Mouse (Mus musculus): ENCODE data around the gene Nhs. TPM values are rescaled to one million over a fixed set of nuclear protein-coding genes. Genes with fewer than 3 reads are reported as not detected.

The Nhs gene
- total RNA-seq, 2 experiments from 2014 or later, result 1.2 to 2.0 TPM

DNA sequence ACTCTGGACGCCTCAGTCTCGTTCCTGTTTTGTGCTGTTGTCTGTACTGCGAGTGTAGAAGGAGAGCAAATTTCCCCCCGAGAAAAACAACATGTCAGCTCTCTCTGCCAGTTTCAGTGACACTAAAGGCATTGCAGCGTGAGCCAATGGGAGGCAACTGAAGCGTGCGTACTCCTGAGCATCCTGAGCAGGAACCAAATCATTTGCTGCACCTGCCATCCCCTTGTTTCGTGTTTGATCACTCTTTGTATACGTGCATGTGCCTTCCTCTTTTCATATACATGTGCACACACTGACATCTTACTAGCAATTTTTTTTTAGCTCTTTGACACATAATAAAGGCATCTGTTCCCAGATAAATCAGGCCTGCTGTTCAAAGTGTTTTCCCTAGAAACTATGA lies 142.1 kb downstream of the Nhs start:
- no peak for DNase-seq

DNA sequence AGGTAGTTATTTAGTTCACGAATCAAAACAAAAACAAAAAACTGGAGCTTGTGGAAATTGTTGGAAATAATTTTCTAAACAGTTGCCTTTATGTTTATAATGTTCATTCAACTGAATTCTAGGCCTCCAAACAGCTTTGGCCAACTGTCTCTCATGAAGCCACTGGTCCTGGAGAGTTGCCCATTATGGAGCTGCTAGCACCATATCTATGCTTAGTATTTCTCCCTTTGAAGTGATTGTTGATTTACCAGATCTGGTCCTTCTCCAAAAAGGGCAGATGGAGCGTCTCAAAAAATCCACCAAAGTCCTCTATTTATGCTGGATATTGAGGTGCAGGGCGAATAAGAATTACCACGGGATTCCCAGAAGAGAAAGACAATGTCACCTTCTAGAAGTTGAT lies 147.0 kb downstream of the Nhs start:
- no peak for DNase-seq

DNA sequence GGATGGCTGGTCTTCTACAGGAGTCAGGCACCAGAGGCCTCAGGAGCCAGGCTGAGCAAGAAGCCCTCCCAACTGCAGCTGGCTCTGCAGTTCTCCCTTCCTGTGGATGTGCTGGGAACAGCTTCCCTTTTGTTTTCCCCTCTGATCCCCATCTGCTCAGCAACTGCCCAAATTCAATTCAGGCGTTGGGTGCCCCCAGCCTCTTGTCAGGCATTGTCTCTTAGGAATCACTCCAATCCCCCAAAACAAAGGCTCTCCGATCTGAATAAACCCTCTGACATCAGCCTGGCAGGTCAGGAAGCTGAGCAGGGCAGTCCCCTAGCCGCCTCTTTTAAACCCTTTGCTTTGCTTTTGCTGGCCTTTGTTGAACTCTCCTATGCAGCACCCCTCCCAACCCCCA lies 149.7 kb downstream of the Nhs start:
- DNase-seq, result no peak

DNA sequence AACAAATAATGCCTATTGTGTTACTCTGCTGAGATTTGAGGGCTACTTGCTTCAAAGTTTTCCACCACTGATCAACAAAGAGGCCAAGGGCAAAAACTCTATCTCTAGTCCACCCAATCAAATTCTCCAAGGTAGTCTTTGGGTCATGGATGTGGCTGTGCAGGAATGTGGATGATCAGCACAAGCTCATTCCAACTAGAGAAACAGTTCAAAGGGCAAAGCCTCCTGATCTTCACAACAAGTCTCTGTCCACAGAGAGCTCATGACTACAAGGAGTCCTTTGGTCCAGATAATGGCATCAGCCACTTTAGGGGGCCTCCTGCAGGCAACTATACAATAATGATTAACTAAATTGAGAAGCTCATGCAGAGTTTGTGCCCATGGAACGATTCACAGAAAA lies 155.7 kb downstream of the Nhs start:
- no peak for DNase-seq

DNA sequence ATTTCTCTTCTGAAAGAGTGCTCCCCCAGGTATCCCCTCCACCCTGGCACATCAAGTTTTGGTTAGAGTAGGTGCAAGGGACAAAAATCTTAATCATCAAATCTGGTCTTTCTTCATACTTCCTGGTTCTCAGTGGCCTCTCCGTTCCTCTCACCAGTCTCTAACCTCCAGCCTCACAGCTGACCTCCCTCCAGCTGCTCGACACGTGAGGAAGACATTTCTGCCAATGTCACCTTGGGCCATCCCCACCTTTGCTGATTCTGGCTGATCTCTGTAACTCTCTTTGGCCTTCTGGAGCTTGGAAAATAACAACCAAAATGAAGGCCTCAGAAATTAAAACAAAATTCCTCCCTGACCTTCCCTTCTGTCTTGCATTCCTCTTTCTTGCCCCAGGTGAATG lies 160.7 kb downstream of the Nhs start:
- DNase-seq, result no peak

DNA sequence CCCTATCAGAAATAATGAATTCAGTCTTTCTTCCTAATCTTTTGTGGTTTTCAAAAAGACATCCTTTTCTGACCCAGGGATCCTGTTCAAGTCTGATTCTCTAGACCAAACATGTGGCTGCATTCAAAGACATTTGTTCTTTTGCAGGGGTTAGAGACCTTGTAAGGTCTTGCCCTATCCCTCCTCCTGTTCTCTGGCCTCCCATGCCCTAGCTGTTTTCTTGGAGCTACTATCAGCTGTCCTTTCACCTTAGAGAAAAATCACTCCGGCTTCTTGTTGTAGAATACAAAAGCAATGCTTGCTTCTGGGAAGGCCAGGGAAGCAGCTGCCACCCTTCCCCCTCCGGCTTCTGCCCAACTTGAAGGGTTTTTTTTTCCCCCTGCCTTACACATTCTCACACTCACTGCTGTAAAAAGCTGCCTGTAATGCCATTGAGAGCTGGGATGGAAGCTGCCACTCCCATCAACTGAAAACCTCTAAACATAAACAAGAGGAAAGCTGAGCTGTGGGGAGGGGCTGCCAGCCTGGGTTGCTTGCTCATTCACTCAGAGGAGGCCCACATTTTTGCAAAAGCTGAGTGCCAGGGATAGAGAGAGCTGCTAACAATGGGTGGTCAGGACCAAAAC lies 162.2 kb downstream of the Nhs start:
- no peak for DNase-seq

DNA sequence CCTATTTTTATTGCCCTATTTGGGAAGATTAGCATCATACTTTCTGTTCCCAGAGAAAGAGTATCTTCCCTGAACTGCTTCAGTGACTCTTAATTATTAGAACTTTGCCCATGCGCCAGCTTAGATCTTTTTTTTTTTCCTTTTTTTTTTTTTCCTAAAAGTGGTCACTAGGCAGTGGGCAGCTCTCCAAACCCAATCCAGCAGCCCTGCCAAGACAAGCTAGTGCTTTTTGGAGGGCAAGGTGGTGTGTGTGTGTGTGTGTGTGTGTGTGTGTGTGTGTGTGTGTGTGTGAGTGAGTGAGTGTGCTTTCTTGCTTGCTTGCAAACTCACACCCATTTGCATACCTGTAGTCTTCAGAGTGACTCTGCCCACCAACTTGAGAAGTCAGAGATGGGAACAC lies 169.4 kb downstream of the Nhs start:
- DNase-seq, result no peak

DNA sequence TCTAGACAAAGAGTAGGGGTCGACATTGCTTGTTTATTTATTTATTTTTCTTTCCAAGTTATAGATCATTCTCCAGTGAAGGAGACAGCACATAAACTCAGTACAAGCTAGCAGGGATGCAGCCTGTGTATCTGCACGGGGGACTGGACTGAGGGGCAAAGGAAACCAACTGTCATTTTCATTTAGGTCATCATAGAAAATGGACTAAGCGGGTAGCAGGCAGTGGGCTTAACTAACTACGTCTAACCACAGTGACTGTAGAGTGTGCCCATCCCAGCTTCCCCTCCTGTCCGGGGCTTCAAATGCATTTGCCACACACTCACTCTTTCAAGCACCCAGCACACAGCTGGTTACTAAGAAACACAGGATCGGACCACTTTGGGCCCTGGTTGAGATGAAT lies 174.6 kb downstream of the Nhs start:
- DNase-seq, result no peak

DNA sequence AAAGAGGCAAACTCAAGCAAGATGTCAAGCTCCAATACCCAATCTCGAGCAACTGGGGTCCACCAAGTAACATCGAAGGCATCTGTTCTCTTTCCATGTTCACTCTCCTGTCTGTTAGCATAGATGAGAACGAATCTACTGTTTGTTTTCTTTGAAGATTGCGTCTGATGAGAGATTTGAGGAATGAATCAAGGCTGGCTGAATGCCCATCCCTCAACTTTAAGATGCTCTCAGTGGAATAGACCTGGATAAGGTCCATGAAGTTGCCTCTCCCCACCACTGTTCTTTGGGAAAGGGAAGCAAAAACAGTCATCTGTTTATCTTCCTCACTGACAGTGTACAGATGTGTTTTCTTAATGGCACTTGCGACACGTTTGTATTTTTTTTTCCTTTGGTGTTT lies 178.1 kb downstream of the Nhs start:
- DNase-seq, result no peak

DNA sequence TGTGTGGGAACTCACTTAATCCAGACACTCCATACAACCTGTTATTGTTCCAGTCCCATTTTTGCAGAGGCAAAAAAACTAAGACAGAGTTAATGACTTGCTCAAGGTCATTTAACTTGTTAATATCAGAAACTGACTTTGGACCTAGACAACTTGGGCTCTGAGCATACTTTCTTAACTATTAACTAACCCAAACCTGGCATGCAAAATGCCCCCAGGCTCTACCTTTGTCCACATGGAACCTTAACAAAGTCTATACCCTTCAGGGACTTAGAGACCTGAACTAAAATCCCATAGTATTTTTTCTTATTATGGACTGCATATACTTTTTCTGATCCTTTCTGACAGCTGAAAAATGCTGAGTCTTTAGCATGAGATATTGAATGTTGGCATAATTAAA lies 179.6 kb downstream of the Nhs start:
- DNase-seq, result no peak

DNA sequence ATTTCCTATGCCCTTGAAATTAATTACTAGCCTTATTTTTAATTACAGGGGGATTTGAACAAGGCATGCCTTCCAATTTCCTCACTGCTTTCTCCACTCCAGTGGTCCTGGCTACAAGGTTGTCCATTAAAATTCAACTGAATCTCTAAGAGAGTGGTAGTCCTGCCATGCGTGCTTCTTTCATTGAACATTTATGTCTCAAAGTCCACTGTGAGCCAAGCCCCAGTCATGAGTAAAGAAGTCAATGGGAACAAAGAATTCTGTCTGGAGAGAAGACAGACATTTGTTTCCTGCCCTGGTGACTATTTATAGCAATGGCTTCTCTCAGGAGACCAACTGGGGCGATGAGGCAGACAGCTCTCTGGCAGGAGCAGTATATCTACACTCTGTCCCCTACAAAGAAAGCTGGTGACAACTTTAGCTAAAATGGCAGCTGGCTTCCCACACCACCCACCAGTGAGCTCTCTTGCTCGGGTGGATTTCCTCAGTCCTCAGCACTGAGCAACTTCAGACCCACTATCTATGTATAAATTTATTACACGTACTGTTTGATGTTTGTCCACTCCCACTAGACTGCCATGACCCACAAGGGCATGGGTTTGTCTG lies 182.2 kb downstream of the Nhs start:
- DNase-seq, result no peak

DNA sequence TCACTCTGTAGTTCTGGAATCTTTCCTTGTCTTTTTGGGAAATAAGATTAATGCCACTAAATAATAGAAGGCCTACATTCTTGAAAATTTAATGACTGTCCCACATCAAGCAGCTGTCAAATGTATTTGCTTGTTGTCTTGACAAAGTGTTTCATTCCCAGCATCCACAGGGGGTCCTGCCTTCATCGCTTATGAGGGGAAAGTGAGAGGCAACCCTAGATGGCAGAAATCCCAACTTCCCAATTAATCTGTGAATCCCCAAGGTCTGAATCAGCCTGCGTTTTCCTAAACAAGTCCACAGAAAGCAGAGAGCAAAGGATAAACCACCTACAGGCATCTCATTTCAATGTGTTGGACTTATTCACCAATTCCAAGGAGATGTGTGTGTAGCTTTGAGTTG lies 183.2 kb downstream of the Nhs start:
- no peak for DNase-seq

DNA sequence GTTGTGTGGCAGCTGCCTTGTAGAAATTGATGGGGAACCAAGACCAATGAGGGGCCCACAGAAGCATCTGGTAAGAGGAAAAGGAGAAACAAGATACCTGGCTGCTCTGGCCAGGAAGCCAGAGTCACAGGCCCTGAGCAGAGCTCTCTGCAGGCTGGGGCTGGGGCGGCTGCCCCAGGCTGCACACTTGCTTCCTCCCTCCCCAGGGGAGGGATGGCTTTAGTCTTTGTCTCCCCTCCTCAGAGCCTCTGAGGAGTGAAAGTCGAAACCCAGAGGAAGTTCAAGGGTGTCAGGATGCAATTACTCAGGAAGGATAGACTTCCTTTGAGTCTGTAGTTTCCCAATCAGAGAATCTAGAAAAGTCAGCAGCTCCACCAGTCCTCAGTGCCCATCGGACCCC lies 186.0 kb downstream of the Nhs start:
- no peak for DNase-seq

DNA sequence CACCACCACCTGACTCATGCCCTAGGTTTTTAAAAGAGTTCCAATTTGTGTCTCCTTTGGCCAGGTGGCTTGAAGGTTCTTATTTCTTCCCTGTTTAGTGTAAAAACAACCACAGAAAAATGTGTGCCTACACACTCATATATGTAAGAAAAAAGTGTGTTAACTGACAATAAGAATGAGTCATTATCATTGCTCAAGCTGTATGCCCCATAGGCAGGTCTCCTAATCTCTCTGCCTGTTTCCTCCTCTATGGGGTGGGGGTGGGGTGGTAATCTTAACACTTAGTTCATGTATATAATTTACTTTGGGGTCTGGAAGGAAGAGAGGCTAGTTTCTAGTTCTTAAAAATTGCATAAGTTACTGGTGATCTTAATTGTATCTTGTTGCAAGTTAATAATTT lies 186.8 kb downstream of the Nhs start:
- DNase-seq, result no peak

DNA sequence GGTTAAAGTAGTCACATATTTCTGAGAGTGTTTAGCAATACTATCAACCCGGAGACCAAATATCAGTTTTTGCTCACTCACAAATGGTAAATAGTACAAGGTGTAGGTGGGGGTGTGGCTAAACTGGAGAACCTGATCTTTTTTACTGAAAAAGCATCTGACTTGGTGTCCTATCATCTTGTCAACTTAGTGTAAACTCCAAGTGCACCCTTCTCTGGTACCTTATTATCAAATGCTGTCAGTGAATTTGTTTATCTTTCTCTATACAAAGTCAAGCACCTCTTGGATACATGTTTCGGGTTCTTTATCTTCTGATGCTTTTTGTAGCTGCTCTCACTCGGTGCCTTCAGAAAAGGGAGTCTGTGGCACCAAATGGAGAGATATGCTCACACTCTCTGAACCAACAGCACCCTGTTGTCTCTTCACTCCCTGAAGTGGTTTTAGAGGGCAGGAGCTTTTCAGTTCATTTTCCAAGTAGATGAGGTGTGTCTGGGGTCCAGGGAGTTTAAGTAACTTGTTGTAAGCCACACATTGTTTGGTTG lies 187.5 kb downstream of the Nhs start:
- no peak for DNase-seq

DNA sequence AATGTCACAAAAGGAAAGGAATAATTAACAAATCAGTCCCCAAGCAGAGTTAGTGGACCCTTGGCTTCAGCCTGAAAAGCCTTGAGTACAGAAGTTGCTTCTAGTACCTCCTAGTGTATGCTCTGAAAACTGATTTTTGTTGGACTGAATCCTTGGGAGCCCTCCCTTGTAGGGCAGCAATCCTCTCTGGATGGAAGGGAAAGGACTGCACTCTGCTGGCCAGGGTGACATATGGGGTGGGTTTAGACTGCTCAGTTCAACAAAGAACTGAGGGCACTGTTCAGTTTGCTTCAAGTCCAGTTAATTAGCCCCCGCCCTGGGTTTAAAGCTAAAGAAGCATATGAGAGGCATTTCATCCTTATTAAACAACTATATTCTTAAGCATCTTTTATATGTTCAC lies 188.4 kb downstream of the Nhs start:
- no peak for DNase-seq

DNA sequence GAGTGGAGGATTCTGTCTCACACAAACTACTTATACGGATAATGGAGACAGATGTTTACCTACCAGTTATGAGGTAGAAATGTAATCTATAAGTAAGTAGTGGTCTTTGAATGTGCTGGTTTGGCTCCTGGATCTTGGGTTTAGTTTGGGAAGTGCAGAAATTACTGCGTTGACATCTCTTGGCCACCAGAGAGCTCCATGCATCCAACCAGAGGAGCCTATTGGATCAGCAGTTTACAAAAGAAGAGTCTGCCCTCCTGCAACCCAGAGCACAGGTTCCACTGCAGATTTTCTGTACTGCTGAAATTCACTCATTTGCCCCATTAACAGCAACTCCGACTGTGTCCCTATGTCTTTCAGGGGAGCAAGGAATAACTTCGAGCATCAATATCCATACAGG lies 191.8 kb downstream of the Nhs start:
- DNase-seq, result no peak

DNA sequence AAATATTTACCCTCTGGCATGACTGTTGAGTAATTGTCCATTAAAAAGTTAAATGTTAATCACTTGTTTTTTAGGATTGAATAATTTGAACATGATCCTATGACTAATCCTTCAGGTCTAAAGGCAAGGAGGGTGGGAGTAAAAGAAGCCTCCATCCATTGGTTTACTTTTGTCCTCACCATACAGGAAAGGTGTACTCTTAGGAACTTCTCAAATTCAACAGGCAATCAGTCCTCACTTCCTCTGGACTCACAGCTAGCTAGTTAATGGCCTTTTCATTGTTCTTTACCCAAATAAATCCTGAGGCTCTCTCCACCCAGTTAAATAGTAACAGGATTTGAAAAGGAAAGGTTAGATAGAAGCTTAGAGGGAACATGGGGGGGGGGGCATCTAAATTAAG lies 196.2 kb downstream of the Nhs start:
- no peak for DNase-seq

DNA sequence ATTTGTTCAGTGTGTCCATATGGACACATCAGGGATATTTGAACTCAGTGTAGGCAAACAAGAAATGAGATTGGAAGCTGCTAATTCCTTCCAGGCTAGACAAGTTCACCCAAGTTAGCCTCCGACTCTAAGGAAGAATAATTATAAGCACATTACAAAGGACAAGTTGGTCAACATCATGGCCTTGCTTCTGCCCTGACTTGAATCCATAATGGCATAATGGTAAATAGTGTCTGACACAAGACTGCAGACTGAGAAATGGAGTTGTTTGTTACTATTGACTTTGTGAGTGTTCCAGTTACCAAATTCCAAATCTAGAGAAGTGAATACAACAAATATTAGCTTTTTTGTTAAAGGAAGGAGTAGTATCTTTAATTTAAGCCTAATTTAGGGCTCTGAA lies 196.7 kb downstream of the Nhs start:
- no peak for DNase-seq

DNA sequence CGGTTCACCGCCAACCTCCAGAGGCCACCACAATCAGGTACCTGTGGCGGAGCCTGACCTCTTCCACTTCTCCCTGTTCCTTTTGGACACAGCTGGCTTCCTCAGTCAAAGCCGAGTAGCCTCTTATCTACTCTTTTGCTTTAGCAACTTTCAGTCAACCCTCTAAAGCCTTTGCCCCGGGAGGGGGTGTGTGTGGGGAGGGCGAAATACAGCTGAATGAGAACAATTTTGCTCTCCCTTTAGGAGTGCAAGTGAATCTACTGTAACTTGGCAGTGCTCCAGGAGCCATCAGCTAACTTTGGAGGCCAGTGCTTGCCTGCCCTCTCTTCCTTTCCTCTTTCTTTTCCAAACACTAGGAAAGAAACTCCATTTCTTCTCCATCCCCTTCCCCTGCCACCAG lies 197.8 kb downstream of the Nhs start:
- no peak for DNase-seq

DNA sequence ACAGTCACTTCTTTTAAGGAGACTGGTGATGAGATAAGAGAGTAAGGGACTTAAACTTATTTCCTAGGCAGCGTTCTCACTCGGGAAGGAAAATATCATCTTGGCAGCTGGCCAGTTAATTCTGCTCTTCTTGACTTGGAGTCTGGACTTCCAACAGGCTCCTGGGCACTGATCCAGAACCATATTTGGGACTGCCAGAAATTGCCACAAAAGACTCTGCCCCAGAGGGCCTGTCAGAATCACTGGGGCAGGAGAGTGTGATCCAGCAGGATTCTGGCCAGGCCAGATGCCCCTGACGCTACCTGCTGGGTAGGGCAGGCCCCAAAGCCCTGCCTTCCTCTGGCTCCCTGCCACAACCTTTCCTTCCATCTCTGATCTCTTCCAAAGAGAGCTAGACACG lies 198.4 kb downstream of the Nhs start:
- DNase-seq, result peak; percentile 8

DNA sequence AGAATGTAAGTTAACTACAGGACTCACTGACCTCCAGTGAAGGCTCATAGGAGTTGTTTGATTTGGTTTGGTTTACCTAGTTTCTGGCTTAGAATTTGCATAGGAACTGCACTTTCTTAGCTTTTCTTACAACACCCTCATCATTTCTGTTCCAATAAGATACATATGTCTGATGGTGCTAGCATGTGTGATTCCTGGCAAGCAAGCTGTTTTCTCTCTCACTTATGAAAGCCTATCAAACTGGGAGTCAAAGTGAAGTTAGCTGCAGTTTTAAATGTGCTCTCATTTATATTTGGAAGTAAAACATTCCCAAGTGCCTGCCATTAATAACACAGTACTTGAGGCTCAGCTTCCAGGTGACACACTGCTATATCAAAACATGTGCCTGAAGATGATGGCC lies 207.2 kb downstream of the Nhs start:
- DNase-seq, result no peak

DNA sequence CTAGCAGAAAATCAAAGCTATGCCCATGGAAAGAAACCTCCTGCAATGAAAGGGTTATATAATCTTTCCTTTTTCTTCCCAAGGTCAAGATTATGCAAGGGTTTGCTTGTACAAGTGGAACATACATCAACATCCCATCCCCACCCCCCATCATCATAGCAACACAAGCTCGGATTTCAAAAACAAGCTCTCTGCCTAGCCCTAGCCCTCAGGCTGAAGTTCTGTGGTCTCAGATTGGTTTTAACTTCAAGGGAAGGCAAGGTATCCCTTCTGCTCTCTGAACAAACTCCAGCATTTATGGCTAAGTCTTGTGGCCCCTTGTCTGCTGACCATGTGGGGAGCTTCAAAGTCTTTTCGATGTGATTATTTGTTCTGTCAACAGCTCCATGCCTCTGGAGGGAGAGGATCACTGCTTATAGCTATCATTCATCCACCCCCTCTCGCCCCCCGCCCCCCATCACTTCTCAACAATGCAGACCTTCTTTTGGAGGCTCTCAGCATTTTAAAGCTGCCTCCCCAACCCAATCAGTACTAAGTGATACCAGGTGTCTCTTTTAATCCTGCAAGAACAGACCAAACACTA lies 216.3 kb downstream of the Nhs start:
- DNase-seq, result no peak

DNA sequence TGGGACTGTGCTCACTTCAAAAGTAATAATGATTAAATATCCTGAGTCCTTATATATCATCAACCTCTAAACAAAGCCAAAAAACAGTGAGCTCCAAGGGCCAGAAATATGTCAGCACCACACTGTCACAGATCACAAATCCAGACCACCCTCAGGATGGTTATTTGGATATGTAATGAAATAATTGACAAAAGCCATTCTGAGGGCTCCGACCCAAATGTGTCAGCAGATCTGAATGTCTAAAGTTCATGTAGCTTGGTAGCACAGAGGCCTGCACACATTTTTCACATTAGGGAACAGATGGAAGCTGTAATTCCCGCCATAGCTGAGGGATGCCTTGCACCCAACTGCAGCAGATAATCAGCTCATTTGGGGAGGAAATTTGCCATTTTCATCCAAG lies 218.8 kb downstream of the Nhs start:
- DNase-seq, result no peak

All from gastrocnemius, postnatal 10 days (tissue).